Mouse (Mus musculus) fat pad, adult 2 months (tissue): ENCODE measurements at regions not wholly inside any gene's neighbourhood (a gene's known extent, or its start where the extent isn't known, plus 50 kb on each side); places are given as distances from the start of the nearest gene placed in this dataset.

Experiments used
- DNase-seq: peaks from one replicate; pipeline ENCODE4 v3.0.0-alpha.2; 2011; ENCODE audit warnings: low read depth, low spot score; ENCODE audit errors: extremely low read depth

DNA sequence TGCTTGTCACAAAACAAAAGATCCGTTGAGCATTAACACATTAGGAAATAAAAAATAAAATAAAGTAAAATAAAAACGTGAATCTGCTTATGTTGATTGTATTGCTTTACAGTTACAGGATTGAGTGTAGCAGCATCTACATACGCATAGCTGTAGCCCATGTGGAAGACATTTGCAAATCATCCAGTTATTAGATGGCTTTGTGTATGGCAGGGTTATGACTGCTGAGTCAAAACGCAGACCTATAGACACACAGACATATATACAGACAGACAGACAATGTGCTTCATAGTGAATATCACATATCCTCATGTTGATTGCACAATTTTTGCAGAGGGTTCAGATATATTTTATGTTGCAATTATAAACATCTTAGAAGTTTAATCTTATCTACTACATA is 64.5 kb downstream of the Gm11146 start:
- no peak for DNase-seq

DNA sequence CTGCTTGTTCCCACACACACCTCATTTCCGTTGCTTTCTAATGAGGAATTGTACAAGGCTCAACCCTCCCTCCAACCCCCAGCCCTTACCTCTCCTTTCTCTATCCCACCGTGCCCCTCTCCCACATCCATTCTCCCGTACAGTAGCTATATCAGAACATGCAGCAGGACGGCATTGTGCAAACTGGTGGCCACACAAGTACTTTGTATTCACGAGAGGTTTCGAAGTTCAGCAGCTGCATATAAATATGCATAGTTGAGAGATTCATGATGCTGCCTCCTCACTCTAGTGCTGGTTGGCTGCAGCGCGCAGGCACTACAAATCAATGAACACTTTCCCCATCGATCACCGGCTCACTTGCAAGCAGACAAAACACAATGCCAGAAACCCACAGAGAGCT is 65.1 kb downstream of the Gm11146 start:
- DNase-seq: no peak

DNA sequence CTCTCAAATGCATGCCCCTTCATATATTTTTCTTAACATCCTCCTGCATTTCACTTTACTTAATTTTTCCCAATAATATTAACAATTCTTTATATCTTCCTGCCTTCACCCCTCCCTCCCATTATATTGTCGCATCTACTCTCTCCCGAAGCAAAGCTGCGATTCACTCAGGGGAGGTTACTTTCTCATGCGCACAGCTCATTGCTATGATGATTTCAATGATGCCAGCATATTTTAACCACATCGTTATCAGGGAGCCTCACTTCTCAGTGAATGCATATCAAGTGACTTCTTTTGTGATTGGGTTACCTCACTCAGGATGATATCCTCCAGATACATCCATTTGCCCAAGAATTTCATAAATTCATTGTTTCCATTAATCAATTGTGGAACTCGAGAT is 65.6 kb downstream of the Gm11146 start:
- no peak for DNase-seq

DNA sequence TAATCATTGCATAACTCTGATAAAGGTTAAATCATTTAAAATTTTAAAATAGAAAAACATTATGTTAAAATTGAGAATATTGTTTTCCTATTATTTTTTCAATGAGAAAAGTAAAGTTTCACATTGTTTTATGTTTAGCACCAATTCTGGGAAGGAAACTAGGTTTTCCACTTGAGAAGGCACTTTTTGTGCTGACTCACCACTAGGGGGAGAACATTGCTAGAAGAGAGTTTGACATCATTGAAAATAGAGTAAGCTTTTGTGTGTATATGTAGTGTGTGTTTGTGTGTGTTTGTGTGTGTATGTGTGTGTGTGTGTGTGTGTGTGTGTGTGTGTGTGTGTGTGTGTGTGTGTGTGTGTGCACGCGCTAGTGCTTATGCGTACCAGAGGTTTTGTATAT is 66.9 kb downstream of the Gm11146 start:
- no peak for DNase-seq

DNA sequence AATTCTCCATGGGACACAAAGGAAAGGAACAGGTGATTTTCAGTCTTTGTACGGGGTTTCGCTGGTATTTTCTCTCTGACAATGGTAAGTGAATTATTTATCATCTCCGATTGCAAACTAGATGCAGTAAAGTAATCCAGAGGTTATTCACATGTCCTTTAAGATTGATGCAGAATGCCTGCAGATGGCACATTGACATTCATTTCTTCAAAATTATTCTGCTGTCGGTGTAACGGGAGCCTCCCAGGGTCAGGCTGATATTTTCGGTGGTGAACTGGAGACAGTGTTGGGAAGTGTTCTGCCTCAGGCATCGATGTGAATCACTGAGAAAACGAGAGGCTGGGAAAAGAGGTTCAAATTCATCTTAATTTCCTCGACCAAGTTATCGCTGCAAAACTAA is 70.3 kb downstream of the Gm11146 start:
- DNase-seq: no peak

DNA sequence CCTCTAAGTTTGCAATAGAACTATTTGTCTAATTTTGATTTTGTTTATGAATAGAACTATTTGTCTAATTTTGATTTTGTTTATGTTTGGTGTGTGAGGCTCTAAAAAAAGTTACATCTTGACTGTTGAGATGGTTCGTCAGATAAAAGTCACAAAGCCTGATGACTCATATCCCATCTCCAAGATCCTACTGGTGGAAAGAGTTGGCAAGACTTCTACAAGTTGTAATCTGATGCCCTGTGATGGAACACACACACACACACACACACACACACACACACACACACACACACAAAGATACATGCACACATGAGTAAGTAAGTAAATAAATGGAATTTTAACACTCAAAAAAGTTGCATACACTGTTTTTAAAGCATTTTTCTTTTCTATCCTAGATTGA is 73.9 kb downstream of the Gm11146 start:
- DNase-seq: no peak

DNA sequence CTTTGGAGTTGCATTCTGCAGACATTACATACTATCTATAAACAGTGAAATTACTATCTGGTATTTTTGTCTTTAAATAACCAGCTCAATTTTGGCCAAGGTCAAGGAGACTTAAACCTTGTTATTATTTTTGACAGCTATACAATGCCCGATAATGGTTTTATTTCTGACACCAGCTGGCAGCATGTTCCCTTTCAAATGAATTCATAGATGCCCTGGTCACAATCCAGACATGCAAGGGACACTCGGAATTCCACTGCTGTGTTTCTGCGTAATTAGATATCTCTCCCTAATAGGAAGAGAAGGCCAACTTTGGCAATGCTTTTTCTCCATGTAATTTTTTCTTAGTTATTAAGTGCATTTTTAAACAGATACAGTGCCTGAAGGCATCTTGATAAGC is 87.3 kb downstream of the Gm11146 start:
- DNase-seq: no peak

DNA sequence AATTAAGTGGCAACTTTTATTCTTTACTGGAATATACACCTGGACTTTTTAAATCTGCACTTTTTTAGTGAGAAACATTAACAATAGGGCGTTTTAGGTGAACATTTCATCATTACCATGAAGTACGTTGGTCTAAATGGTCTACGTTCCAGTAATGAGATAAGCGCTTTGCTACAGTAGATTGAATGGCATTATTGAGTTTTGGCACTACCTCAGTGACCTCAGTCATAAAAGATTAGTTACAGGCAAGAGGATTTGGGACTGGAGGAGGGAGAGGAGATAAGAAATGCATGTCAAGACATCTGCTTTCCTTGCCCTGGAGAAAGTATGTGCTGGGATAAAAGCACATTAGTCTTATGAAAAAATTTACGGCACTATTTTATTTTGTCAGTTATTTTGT is 98.3 kb downstream of the Gm11146 start:
- DNase-seq: peak; percentile 74

DNA sequence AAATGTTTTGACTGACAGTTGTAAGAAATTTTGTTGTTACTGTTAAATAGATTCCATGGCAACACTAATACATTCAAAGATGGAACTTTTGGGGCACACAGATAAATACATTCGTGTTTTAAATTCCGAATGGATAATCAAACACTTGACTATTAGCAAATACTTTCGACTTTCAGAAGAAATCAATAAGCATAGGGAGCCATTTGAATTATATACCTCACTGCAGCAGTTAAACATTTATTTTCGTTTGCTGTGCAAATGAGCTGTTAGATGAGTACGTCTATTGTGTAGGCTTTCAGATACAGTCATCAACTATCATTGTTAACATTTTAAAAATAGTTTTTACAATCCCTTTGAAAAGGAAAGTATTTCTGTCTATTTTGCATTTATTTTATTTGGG is 99.0 kb downstream of the Gm11146 start:
- no peak for DNase-seq

DNA sequence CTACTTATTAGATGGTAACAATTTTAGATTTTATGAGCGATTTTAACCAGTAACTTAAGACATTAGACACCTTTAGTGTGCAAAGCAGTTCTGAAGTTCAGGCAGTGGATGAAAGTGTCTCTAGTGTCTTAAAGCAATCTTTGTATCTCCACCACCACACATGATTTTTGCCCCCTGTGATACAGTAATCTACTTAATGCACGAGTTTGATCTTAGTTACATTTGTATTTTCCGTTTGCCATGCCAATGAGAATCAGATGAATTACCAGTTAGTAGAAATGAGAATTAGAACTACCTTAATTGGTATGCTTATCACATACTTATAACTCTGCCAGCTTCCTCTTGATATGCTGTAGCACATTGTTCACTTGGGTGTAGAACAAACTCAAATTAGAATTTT is 99.9 kb downstream of the Gm11146 start:
- no peak for DNase-seq

DNA sequence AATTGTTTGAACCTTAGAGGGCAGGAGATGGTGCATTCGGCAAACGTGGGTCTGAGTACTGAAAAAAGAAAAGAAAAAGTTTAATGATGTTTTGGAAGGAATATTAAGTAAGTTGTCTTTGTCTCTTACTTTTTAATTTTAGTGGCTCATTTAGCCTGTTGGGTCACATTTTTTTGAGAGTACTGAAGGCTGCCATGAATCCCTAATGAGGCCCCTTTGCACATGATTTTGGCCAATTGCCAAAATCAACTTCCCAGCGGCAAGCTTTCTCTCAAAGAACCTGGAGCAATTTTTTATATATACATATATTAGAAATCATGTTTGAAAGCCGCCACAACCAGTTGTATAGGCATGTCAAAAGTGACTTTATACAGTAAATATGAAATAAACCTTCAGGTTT is 100.9 kb downstream of the Gm11146 start:
- peak; percentile 40 for DNase-seq

DNA sequence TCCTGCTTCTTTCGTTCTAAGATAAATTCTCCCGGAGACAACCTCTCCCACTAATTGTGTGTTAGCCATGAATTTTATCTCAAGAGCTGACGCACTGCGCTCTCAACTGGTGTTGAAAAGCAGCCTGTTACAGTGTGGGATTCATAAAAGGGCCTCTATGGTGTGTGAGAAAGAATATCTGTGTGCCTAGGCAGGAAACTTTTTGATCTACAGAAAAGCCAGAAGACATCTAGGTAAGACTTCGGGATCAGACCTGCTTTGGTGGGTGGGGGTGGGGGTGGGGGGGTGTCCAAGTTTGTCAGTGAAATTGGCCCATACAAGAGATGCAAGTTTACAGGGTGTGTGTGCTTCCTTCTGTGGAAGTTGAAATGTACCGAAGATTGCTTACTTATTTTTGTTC is 101.5 kb downstream of the Gm11146 start:
- no peak for DNase-seq

DNA sequence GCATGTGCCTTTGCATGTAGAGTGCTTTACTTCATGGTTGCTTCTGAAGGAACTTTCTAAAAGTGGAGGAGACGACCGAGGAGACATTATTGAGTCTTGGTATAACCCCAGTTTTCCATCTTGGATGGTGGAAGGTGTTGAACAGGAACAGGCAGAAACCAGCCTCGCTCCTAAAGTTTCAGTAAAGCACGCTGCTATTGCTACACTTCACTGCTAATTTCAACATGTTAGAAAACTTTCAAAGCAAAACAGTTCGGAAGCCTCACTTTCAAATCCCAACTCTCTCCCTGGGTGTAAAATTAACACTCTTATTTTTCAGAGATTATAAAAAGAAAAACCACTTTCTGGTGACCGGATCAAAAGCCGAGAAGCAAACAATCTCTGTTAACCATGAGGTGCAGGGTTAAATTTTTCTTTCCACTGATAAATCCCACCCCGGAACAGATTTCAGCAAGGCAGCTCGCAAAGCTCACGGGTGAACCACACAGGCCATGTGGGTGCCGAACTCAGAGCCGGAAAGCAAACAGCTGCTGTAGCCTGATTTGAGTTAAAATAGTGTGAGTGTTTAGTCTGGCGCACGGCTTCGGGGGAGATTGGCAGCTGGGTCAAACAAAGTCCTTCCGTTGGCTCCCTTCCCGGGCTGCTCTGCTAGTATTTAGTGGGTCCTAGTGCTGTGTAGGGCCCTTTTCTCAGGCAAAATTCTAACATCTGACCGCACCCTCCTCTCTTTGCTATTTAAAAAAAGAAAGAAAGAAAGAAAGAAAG is 102.2 kb downstream of the Gm11146 start:
- DNase-seq: no peak

DNA sequence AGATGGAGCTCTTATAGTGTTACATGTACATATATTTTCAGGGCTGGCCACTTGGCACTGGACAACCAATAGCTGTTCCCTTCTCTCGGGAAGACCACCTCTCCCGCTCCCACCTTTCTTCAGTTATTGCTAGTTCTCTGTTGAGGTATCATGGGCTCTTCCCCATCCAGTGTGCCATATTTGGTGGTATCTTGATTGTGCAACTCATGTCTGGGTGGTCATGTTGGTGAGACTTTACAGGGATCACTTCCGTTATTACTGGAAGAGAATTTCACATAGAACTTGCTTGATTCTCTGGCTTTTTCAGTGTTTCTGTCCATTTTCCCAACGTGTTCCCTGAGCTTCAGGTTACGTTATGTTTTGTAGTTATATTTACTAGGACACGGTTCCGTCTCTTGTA is 106.6 kb downstream of the Gm11146 start:
- DNase-seq: no peak

DNA sequence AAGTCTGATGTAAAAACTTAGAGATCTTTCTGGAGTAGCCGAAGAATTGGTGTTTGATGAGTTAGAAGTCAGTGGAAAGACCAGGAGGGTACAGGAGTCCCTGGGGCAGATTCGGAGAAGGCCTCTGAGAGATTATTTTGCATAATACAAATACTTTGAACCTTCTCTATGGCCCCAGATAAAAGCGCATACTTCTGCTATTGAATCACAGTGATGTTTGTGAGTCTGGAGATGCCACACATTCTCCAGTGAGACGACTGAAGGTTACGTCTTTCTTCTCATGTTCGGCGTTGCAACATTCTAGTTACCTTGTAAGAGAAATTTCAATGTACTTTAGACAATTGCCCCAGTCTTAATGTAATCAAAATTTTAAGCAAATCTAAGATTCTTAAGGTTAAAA is 107.9 kb downstream of the Gm11146 start:
- DNase-seq: no peak

DNA sequence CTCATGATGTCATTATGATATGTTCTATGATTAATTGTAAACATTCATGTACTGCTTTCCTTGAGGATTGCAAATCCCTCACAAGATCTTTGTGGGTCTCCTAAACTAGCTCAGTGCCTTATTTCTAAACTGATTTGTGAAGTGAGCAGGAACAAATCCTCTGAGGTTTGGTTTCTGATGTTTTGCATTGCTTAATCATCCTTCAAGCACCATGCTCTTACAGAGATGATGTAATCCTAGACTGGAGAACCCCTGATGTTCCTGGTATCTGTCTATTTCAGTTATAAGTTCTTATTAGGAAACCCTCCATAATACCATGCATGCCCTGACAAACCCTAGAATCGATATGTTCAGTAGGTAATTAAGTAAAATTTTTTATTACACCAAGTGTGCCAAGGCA is 113.7 kb downstream of the Gm11146 start:
- DNase-seq: no peak

DNA sequence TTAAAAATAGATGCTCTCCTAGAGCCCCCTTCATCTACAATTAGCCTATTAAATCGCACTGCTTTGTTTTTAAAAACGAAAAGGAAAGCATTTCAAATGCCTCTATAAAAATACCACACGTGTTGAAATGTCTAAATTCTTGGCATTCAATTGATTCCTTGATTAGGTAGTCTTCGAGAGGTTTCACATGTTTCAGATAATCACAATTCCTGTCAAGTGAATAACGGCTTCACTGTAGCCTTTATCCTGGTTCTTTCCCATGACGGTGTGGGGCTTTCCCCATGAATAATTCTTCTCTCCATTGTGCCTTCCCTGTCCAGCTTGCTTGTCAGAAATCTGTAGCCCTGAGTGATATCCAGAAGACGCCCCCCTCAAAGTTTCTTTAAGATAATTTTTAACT is 122.1 kb downstream of the Gm11146 start:
- DNase-seq: no peak

DNA sequence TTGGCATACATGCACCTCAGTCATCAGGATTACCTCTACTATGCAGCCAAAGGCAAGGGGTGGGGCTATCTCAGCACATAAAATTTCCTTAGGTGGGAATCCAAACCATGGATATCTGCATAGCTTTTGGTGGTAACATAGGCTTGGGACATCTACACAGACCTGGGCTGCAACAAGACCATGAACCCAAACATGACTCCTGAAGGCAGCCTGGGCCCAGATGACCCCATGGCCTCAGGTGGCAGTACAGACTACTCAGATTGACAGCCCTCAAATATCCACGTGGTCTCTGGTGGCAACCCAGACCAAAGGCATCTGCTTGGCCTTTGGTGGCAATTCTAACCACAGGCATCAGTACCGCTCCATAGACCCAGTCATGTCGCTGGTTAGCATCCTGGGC is 130.0 kb downstream of the Gm11146 start:
- no peak for DNase-seq

DNA sequence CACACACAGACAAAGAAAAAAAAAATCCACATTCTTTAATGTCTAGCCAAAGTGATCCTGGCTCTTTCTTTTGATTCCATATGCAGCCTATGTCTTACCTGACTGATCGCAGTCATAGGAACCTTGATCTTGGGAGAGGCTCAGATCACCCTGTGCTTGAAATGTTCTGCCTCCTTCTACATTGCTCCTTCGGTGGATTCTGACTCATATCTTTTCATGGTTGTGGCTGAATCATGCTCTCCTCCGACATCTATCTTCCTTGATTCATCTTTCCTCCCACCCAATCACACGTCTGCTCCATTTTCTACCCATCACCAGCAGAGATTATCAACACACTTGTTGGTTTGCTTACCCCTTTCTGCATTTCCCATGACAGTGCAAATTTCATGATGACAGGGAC is 132.0 kb downstream of the Gm11146 start:
- DNase-seq: no peak

DNA sequence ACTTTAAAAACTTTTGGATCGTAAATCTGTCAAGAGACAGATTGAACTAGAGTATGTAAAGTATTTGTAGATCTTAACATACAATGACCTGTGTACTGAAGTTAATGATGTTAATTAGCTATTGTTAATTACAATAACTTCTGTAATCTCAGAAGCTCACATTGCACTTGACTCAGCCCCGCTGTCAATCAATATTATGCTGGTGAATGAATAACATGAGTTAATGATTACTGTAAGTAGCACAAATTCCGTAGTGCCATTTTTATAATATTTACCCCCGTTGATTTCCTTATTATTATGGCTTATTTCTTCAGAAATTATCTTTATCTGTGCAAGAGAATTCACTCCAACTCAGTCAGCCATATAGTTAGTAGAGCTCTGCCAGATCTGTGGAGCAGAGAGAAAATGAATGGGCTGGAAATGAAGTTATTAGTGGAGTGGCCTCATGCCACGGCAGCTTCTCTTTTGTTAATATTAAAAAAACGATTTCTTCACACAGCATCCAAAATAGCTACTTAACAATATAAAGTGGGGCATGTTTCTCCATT is 132.5 kb downstream of the Gm11146 start:
- DNase-seq: no peak

DNA sequence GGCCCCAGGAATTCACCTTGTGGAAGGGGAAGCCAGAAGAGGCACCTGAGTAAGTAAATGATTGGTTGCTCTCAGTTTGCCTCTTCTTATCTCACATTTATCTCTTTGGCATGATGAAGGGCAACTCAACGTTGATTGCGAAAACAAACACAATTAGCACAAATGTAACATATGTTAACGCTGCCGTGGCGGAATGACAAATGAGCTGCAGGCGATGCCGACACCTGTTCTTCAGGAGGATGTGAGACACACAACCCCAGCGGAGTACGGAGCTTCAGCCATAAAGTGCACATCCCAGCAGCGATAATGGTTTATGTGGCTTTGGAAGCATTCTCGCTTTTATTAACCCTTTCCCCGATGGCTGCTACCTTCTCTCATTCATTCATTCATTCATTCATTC is 134.7 kb downstream of the Gm11146 start:
- no peak for DNase-seq

DNA sequence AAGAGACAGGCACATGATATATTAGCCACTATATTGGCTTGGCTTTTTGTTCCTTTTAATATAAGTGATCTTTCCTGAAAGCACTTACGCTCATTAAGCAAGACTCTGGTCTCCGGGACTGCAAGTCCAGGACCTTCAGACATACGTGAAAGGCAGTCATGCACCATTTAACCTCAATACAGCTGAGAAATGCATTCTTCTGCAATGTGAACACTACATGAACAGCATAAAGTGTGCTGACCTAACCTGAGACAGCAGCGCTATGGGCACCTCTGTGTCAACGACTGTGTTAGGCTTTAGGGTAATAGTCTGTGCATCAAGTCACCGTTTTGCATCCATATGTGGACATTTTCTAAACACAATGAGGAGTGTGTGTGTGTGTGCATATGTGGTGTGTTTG is 137.3 kb downstream of the Gm11146 start:
- DNase-seq: no peak

DNA sequence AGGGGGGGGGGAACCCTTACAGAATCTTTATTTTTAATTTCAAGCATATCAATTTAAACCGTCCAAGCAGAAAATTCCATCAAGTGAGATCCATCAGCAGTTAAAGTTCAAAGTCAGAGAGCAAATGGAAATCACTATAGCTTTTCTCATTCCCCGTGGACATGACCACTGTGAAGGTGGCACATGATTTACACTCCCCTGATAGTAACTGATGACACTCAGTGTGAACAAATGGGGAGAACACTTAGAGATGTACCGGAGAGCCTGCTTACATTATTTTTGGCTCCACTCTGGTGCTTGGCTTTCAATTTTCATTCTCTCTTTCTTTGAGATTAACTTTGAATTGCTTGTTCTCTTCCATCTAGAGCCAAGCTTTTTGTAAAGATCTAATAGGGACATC is 140.0 kb downstream of the Gm11146 start:
- no peak for DNase-seq
